Mouse (Mus musculus) embryonic facial prominence, embryonic 11.5 days (tissue): ENCODE data around the gene Gm49396. TPM values are rescaled to one million over a fixed set of nuclear protein-coding genes. Genes with fewer than 3 reads are reported as not detected.

Experiments
- ATAC-seq: fragments of 200-750 bp; cut with Nextera tagmentation; replicated peaks from 2 replicates; pipeline ENCODE4 v1.8.0; 2017; ENCODE audit warnings: low read depth; ENCODE audit not compliant: insufficient number of reproducible peaks, low FRiP score, low TSS enrichment
- DNase-seq: peaks from one replicate; pipeline ENCODE4 v3.0.0-alpha.2; 2015; ENCODE audit warnings: low spot score
- H3K27ac ChIP-seq: fragments of 300-500 bp; sonication (generic); replicated peaks from 2 replicates; pipeline ENCODE4 v1.5.1; 2014; ENCODE audit warnings: mild to moderate bottlenecking, low read depth, low read length, control low read depth
- H3K27me3 ChIP-seq: fragments of 300-500 bp; sonication (generic); 2 replicates; pipeline ENCODE4 v1.6.1; 2014; ENCODE audit warnings: mild to moderate bottlenecking, low read length, moderate library complexity, mixed read lengths; ENCODE audit not compliant: control insufficient read depth, insufficient read depth
- H3K36me3 ChIP-seq: fragments of 300-500 bp; sonication (generic); replicated peaks from 2 replicates; pipeline ENCODE4 v1.6.1; 2014; ENCODE audit warnings: low read depth, mild to moderate bottlenecking, low read length, moderate library complexity, mixed read lengths; ENCODE audit not compliant: control insufficient read depth, insufficient read depth
- H3K4me1 ChIP-seq: fragments of 300-500 bp; sonication (generic); 2 replicates; pipeline ENCODE4 v1.6.1; 2014; ENCODE audit warnings: low read length, mixed read lengths; ENCODE audit not compliant: control insufficient read depth, insufficient read depth
- H3K4me2 ChIP-seq: fragments of 300-500 bp; sonication (generic); 2 replicates; pipeline ENCODE4 v1.6.1; 2014; ENCODE audit warnings: low read depth, mild to moderate bottlenecking, control low read depth, low read length, moderate library complexity
- H3K4me3 ChIP-seq: fragments of 300-500 bp; sonication (generic); 2 replicates; pipeline ENCODE4 v1.5.1; 2014; ENCODE audit warnings: low read depth, low read length, control low read depth
- H3K9ac ChIP-seq: fragments of 300-500 bp; sonication (generic); replicated peaks from 2 replicates; pipeline ENCODE4 v1.6.1; 2014; ENCODE audit warnings: mild to moderate bottlenecking, control low read depth, low read length
- H3K9me3 ChIP-seq: fragments of 300-500 bp; sonication (generic); replicated peaks from 2 replicates; pipeline ENCODE4 v1.6.1; 2016; ENCODE audit warnings: mild to moderate bottlenecking, low read length, inconsistent platforms, mixed read lengths; ENCODE audit not compliant: control insufficient read depth
- WGBS: fragments of 180-500 bp; shearing (Covaris S2); extraction: QIAGEN DNeasy Blood & Tissue Kit; methylation state at CpG from one replicate; pipeline ENCODE4 v1.1.7; 2014; 5-methylcytosine and 5-hydroxymethylcytosine counted together
- polyA plus RNA-seq: library from polyadenylated mRNA; unstranded; fragments of >200 nt; fragmentation: Nextera tagmentation; extraction: Ambion mirVana; gene quantifications from 2 replicates; pipeline ENCODE4 v1.2.1, GENCODE M21; 2014

Gm49396 gene
- polyA plus RNA-seq, 1 experiment from 2014 or later: 5.9 TPM

DNA sequence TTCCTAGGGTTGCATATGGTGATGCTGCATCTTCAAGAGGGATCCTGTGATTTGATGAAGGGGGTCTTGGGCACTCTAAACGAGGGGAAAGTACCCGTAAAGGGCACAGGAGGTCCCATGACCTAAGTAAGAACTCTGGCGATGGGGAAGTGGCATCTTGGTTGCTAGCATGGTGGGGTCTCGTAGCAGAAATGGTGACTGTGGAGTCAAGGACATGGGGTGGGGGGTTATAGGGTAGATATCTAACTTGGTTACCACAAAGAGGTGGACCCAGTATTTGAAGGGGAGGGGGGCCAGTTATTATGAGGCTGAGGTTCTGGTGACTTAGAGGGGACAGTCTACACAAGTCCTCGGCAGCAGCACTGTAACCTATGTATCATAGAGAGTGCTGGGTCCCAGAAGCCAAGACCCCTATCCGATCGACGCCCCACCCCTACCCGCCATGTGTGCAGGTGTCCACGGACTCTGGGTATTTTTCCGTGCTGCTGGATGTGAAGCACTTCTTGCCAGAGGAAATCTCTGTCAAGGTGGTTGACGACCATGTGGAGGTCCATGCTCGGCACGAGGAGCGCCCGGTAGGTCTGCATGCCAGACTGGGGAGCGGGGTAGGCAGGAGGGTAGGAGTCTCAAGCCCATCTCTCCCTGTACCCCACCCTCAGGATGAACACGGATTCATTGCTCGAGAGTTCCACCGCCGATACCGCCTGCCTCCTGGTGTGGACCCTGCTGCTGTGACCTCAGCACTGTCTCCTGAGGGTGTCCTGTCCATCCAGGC is 9.1 kb upstream of the Gm49396 start:
- Histone ChIP-seq H3K27ac (no peak overlapping the region), H3K36me3 (peaks cover 10% of the 10 kb centered on the region)

DNA sequence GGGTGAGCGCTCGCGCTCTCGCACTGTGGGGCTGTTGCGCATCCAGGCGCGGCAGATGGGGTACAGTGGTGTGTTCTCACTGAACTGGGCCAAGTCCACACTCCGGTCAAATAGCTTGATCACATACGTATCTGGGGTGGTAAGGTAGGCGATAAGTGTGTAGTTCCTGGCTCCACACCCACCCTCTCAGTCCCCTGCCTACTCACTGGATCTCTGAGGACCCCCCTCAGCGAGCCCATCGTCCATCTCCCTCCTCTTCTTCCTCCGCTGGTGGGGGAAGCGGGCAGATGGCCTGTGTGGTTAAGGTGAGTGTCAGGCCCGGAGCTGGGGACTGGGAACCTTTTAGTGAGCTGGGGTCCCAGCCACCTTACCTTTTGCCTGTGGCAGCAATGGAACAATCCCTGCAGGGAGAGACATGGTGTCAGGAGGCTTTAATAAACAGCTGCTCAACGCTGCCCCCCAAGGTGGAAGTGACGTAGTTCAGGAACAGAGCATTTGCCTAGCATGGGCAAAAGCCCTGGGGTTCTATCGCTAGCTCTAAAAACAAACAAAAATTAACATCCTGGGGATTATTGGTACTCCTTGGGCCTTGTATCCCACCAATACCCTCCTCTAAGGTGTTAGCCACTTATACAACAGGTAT is 6.1 kb upstream of the Gm49396 start:
- no peaks in the 10 kb centered on the region for H3K9me3 ChIP-seq
- no peak overlapping the region for H3K4me2 ChIP-seq
- peak; percentile 25 for DNase-seq
- H3K4me1 ChIP-seq: peaks cover 8% of the 10 kb centered on the region
- H3K36me3 ChIP-seq: peaks cover 10% of the 10 kb centered on the region
- H3K27me3 ChIP-seq: no peaks in the 10 kb centered on the region
- WGBS: 91% methylated on average over 18 of the region's 18 CpGs
- no peak overlapping the region for H3K27ac ChIP-seq
- H3K9ac ChIP-seq: no peak overlapping the region
- no peak overlapping the region for H3K4me3 ChIP-seq
- no peak for ATAC-seq

More for the DNA sequence above, 9.1 kb upstream of the Gm49396 start:
- DNase-seq: no peak
- no peaks in the 10 kb centered on the region for H3K27me3 ChIP-seq
- H3K4me1 ChIP-seq: peaks cover 8% of the 10 kb centered on the region
- no peak for ATAC-seq
- 86% methylated on average over 22 of the region's 22 CpGs for whole genome bisulfite sequencing
- peak overlapping the region; percentile 79 for H3K9ac ChIP-seq
- no peaks in the 10 kb centered on the region for H3K9me3 ChIP-seq
- H3K4me2 ChIP-seq: peak overlapping the region; percentile 75
- peak overlapping the region; percentile 63 for H3K4me3 ChIP-seq

DNA sequence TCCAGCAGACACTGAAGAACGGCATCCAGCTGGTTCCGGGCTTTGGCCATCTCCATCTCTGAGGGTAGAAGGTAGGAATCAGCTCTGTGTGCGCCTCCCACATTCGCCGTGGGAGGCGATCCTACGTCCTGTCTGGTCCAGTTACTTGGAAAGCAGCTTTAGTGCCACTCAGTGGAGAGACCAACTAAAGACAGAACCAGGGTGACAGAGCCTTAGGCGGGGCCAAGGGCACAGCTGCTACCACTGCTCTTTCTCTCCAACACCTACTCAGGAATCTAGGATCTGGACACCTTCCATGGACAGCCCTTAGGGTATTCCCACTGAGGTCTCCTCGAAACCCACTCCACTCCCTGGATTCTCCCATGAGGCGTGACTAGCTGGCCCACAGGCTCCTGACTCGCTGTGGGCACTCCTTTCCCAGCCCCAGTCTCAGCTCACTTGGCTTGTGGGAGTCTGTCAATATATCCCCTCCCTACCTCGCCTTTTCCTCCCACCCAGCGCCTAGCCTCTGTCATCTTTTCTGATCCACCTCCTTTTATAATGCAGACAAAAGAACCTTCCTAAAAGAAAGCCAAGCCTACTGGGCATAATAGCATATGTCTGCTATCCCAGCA is 5.1 kb upstream of the Gm49396 start:
- H3K36me3 ChIP-seq: peaks cover 10% of the 10 kb centered on the region
- no peak overlapping the region for H3K4me3 ChIP-seq
- ATAC-seq (no peak), DNase-seq (no peak)
- no peak overlapping the region for H3K27ac ChIP-seq
- H3K27me3 ChIP-seq: no peaks in the 10 kb centered on the region
- no peak overlapping the region for H3K9ac ChIP-seq
- 87% methylated on average over 13 of the region's 13 CpGs for WGBS
- H3K4me1 ChIP-seq: peaks cover 8% of the 10 kb centered on the region
- no peak overlapping the region for H3K4me2 ChIP-seq
- H3K9me3 ChIP-seq: no peaks in the 10 kb centered on the region

DNA sequence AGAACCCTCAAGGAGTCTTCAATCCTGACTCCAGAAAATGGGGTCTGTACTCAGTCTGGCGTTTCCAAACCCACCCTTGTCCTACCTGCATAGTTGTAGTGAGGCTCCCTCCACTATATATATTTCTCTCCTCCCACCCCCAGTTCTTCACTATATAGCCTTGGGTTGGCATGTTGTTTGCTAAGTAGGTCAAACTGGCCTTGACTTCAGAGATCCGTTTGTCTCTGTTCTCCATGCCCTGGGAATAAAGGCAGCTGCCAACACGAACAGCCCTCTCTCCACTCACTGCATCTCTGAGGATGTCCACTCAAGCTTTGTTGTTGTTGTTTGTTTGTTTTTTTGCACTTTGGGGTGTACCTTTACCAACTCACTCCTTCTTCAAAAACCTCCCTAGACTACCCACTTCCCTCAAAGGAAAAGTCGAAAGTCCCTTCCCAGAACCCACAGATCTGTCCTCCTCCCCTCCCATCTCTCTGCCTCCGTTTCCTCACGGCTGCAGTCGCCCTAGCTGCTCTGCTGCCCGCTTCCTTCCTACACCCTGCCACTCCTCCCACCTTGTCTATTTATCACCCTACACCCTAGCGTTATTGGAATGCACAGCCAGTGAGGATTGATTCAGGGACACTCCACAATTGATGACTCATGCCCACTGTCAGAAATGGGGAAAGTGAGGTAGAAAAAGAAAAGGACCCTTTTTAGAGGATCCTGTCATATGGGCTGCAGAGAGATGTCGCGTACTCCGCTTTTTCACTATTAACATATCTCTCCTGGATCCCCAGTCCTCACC is 4.3 kb upstream of the Gm49396 start:
- H3K27ac ChIP-seq: no peak overlapping the region
- H3K36me3 ChIP-seq: peaks cover 10% of the 10 kb centered on the region
- H3K9me3 ChIP-seq: no peaks in the 10 kb centered on the region
- H3K4me1 ChIP-seq: no peaks in the 10 kb centered on the region
- no peaks in the 10 kb centered on the region for H3K27me3 ChIP-seq
- peak overlapping the region; percentile 74 for H3K9ac ChIP-seq
- 15% methylated on average over 12 of the region's 12 CpGs for WGBS
- DNase-seq (no peak), ATAC-seq (no peak)
- H3K4me2 ChIP-seq: peak overlapping the region; percentile 88
- peak overlapping the region; percentile 62 for H3K4me3 ChIP-seq

DNA sequence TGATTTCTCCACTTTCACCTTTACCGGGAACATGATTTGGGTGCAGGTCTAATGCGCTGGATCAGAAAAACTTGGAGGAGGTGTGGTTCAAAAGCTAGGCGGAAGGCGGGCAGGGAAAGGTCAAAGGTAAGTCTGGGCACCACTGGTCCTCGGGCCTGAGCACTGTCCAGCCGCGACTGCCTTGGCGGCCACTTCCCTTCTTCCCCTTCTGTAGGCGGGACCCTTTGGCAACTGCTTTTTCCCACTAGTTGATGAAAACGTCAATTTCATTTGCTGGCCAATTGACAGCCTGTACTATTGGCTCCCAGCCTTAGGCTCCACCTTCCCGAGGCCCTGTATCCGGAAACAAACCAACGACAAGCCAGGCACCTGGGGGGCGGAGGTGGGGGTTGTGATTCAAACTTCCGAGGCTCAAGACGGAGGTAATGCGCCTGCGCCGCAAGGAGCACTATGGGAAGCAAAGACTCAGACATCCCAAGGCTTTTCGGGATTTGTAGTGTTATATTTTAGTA is 3.6 kb upstream of the Gm49396 start, which contains the start of gene Lin37:
TSS of gene Lin37 (minus strand) at position 396 of the 512 bp plus-strand sequence.
- no peaks in the 10 kb centered on the region for H3K27me3 ChIP-seq
- DNase-seq (peak; percentile 97), ATAC-seq (peak; percentile 85)
- H3K4me3 ChIP-seq: peak within 1 kb of the TSS; percentile 62
- H3K27ac ChIP-seq: no peak within 1 kb of the TSS
- peaks cover 10% of the 10 kb centered on the region for H3K36me3 ChIP-seq
- peak within 1 kb of the TSS; percentile 74 for H3K9ac ChIP-seq
- H3K9me3 ChIP-seq: no peaks in the 10 kb centered on the region
- WGBS: under 1% methylated on average over 20 of the region's 20 CpGs
- no peaks in the 10 kb centered on the region for H3K4me1 ChIP-seq
- peak within 1 kb of the TSS; percentile 88 for H3K4me2 ChIP-seq

DNA sequence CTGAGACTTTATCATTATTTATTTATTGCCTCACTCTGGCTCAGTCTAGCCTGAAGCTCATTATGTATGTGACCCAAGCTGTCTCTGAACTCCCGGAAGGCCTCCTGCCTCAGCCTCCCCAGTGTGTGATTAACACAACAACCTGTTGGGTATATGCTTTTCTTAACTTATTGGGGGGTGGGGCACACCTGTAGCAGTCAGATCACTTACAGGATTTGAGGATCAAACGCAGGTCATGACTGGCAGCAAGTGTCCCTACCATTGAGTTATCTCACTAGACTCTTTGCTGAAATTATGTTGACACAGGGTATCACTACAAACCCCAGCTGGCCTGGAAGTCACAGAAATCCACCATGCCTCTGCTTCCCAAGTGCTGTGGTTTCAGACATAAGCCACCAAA is 2.8 kb upstream of the Gm49396 start:
- Histone ChIP-seq H3K9me3 (no peaks in the 10 kb centered on the region), H3K36me3 (peaks cover 10% of the 10 kb centered on the region), H3K27me3 (no peaks in the 10 kb centered on the region), H3K9ac (no peak overlapping the region), H3K4me1 (no peaks in the 10 kb centered on the region), H3K4me3 (no peak overlapping the region), H3K27ac (no peak overlapping the region), H3K4me2 (no peak overlapping the region)
- no peak for DNase-seq
- WGBS: 75% methylated on average over 2 of the region's 2 CpGs
- ATAC-seq: no peak

DNA sequence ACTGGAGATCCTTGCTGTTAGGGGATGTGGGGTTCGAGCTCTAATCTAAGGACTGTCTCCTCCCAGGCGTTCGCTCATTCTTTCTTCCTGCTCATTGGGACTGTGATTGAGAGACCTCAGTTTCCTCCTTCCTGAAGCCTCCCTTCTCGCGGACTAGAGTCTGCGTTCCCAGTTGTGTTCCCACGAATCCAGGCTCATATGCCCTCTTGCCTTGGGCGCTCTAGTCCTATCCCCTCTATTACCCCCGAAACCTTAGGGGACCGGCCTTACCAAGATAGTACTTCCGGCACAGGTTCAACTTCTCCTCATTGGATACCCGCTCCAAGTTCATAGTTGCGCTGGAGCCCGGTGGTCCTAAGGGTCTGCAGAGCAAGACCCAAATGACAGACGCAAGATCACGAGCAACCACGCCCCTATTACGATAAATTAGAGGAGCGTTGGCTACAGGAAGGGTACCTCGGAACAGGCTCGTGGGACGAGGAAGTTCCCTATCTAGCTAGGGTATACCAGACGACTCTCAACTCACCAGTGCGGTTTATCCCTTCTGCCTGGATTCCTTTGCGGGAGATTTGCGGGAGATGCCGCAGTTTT is 523 bp upstream of the Gm49396 start:
- H3K4me1 ChIP-seq: no peaks in the 10 kb centered on the region
- no peaks in the 10 kb centered on the region for H3K9me3 ChIP-seq
- H3K27ac ChIP-seq: no peak overlapping the region
- ATAC-seq (no peak), DNase-seq (no peak)
- H3K4me2 ChIP-seq: peak overlapping the region; percentile 53
- H3K4me3 ChIP-seq: peak overlapping the region; percentile 60
- no peaks in the 10 kb centered on the region for H3K27me3 ChIP-seq
- peak overlapping the region; percentile 71 for H3K9ac ChIP-seq
- H3K36me3 ChIP-seq: no peaks in the 10 kb centered on the region
- WGBS: 2% methylated on average over 27 of the region's 27 CpGs
